Mouse (Mus musculus): ENCODE results near the gene Slc28a1.

- TF ChIP-seq CTCF (IDR thresholded peaks at IDR 0.05 in 2 of 3, conservative IDR thresholded peaks at IDR 0.05 in 1 of 3; ENCODE audit: control insufficient read depth in 1 of 3, insufficient read depth in 1 of 3, low read depth in 2 of 3, low read length in 3 of 3, poor library complexity in 1 of 3, severe bottlenecking in 1 of 3) (no peak), MAZ (IDR thresholded peaks at IDR 0.05; ENCODE audit: low read depth, low read length) (no peak), EP300 (IDR thresholded peaks at IDR 0.05; ENCODE audit: low read depth in 1 of 2, low read length in 2 of 2) (no peak), E2F4 (IDR thresholded peaks at IDR 0.05; ENCODE audit: borderline replicate concordance, low read depth, low read length) (no peak), POLR2A (IDR thresholded peaks at IDR 0.05; ENCODE audit: control insufficient read depth in 1 of 2, insufficient read depth in 1 of 2, low read depth in 1 of 2, low read length in 2 of 2, poor library complexity in 1 of 2) (no peak), POLR2AphosphoS2 (IDR thresholded peaks at IDR 0.05; ENCODE audit: low read length) (no peak)
These were observed 6.5 kb downstream of the Slc28a1 start for GRCm38 (mm10) chr7:81121099-81121498.

Data from MEL (cell line).